Mouse (Mus musculus) naive thymus-derived CD4-positive, alpha-beta T cell, adult 5 months (primary cell): ENCODE data around the gene Rars. TPM values are rescaled to one million over a fixed set of nuclear protein-coding genes. Genes with fewer than 3 reads are reported as not detected.

Experiments
- polyA plus RNA-seq: library from polyadenylated mRNA; unstranded; fragments of 100-300 nt; shearing (Covaris generic); gene quantifications from one replicate; pipeline ENCODE4 v1.2.1, GENCODE M21; 2017

The Rars gene
- 56.0 TPM for polyA plus RNA-seq

GRCm38 (mm10) chr11:35834022-35834760 is at the start of gene Rars:
TSS of gene Rars (minus strand) at chr11:35834506.

DNA sequence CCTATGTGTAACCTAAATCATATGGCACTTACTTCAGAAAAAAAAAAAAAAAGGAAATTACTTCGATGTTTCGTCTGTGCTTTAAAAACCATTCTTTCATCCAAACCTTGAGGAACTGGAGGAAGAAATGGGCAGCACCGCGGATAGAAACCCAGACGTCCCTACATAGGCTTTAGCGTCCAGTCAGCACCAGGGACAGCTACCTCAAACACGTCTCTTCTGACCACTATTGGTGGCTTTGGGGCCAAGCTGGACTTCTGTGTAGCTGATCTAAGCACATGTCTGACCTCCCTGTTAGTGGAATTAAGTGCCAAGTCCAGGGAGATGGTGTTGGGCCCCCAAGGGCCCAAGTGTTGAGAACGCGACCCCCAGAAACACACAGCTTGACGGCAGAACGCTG is 35.4 kb downstream of the Rars start, which contains the start of gene Fbll1:
Fbll1 (minus strand) TSS at position 11 of the 400 bp plus-strand sequence.

DNA sequence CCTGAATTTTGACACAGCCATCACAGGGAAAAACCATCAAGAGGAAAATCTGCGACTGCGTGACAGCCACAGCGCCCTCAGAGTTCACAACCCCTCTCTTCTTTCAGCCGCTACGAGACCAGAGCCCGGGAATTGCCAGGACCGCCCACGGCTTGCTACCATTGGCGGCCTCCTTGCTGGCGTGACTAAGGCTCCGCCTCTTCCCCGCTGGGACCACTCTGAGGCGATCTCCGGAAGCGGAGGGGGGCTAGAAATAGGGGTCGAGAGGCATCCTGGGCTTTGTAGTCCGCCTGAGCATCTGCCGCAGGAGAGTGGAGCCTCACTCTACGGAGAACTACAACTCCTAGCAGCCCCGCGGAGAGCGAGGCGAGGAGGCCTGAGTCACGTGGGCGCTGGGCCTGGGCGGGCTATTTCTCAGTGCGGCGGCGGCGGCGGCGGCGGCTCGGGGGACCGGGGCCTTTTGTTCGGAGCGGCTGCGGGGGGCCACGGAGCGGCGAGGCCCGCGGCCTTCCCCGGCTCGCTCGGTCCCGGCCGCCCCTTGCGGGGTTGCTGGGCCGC is 65.0 kb downstream of the Rars start, which contains the start of gene Pank3:
Pank3 (plus strand) TSS at position 297 of the 558 bp plus-strand sequence.

Other genes with a start within 250 kb of the Rars start
- 15.6 TPM for gene Pank3, start 65.0 kb downstream of the Rars start, polyA plus RNA-seq
- gene Fbll1, start 35.6 kb downstream of the Rars start, polyA plus RNA-seq = not detected
- gene Wwc1, start 146.0 kb upstream of the Rars start, polyA plus RNA-seq = not detected